Mouse (Mus musculus): ENCODE results near the gene Gm5891.
"Not testable (repeated sequence)": the region's sequence is repeated elsewhere in the genome, so short reads cannot be mapped to it uniquely, and the experiment has no call there.

The Gm5891 gene

GRCm38 (mm10) chr7:21921191-21921590 is at the start of gene Gm5891:
Gene Gm5891, minus strand, starts transcription at chr7:21921291.
- DNase-seq (ENCODE audit: low read depth, low spot score) = not testable (repeated sequence)
